Mouse (Mus musculus): ENCODE data around the gene 4921517D22Rik. TPM values are rescaled to one million over a fixed set of nuclear protein-coding genes. Genes with fewer than 3 reads are reported as not detected.

The 4921517D22Rik gene
- polyA plus RNA-seq (2017; shearing (Covaris generic)) = not detected

GRCm38 (mm10) chr13:59694008-59694407, at the start of gene 4921517D22Rik:
Gene 4921517D22Rik (minus strand): TSS chr13:59694108.

DNA sequence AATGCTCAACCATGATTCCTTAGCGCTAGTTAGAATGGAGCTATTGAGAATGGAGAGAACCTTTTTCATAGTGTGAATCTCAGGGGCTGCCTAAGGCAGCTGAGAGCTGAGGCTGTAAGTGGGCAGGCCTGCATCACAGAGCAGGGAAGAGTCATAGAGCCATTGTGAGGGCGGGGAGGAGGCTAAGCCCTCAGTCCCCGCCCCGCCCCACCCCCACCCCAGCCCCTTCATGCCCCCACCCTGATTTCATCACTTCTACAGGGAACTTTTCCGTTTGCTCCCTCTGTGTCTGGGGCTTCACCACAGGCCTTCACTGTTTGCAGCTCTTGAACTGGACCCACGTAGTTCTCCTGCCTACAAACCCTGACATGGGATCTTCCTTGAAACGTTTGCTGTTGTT, 37.7 kb upstream of the 4921517D22Rik start, which contains the start of gene Spata31d1d:
Gene Spata31d1d, minus strand, starts transcription at position 101 of the 400 bp plus-strand sequence.

DNA sequence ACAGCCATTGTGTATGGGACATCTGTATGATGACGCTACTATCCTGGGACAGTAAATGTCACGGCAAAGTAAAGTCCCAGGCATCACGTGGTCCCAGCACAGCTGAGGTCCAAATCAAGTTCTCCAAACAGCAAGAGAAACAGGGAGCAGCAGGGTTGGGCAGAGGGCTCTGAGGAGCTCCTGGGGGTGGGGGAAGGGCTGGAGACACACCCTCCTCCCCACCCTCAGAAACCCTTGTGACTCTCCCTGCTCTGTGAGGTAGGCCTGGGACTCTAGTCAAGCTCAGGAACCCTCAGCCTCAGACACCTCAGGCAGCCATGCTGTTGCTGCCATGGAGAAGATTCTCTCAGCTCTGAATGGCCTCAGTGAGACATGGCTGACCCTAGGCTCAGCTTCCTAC, 18.1 kb upstream of the 4921517D22Rik start, which contains the start of gene Spata31d1b:
Gene Spata31d1b, plus strand, starts transcription at position 301 of the 400 bp plus-strand sequence.

DNA sequence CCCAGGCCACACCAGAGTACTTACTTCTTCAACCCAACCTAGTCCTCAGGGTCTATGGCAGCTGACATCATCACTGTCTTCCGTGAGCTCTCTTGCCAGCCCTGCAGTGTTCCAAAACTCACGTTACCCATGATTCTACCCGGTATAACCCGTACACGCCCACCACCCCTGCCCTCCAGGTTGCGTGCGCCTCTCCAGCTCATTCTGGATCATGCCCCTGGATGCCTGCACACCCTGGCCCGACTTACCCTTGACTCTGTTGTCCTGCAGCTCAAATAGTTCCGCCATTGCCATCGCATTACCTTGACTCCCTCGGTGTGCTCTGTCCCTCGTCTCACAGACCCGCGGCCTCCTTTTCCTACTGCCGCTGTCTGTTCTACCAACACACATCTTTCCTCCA, 16.3 kb upstream of the 4921517D22Rik start, which contains the start of gene Spata31d1a:
Gene Spata31d1a, minus strand, starts transcription at position 101 of the 400 bp plus-strand sequence.

DNA sequence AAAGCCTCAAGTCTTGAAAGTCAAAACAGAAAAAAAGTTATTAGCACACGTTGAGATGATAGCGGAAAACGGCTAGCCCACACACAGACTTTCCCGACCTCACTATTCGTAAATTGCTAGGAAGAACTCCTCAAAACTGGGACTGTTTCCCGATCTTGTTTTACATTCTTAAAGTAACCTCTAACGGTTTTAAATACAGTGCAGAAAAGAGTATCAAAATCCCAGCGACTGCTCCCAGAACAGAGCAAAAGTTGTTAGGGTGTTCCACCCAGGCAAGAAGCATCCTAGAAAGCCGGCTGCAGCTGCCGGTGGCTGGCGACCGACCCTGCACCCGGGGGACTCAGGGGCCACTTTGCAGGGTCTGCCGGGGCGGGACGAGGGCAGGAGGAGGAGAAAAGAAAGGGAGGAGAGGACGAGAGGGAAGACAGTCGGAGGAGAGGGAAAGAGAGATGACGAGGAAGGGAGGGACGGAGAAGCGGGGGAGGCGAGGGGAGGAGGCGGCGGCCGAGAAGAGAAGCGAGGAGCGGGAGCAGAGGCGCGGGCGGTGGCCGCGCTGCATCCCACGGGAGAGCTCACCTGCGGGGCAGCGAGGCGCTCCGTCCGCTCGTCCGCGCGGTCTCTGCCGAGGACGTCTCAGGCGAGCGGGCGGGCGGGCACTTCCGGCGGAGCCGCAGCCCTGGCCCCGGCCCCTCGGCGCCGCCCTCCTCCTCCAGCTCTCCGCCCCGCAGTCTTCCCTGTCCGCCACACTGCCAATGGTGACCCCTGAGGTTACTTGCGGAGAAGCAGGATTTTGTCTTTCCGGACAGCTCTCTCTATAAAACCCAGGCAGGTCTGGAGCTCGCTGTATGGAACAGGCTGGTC, 18.5 kb downstream of the 4921517D22Rik start, which contains the start of gene Golm1:
Gene Golm1, minus strand, starts transcription at position 661 of the 861 bp plus-strand sequence.

Other genes with a start within 250 kb of the 4921517D22Rik start
- gene Agtpbp1, start 108.9 kb downstream of the 4921517D22Rik start, polyA plus RNA-seq (2017; shearing (Covaris generic)) = 16.6 TPM
- 39.5 TPM for gene Naa35, start 108.8 kb downstream of the 4921517D22Rik start, polyA plus RNA-seq (2017; shearing (Covaris generic))
- gene Golm1, start 18.3 kb downstream of the 4921517D22Rik start, polyA plus RNA-seq (2017; shearing (Covaris generic)) = 44.8 TPM
- 0.06 TPM for gene Spata31d1a, start 16.2 kb upstream of the 4921517D22Rik start, polyA plus RNA-seq (2017; shearing (Covaris generic))
- gene Spata31d1b, start 18.2 kb upstream of the 4921517D22Rik start, polyA plus RNA-seq (2017; shearing (Covaris generic)) = not detected
- gene Spata31d1d, start 37.6 kb upstream of the 4921517D22Rik start, polyA plus RNA-seq (2017; shearing (Covaris generic)) = not detected
- gene 1700014D04Rik, start 52.6 kb upstream of the 4921517D22Rik start, polyA plus RNA-seq (2017; shearing (Covaris generic)) = not detected
- gene Isca1, start 75.7 kb upstream of the 4921517D22Rik start, polyA plus RNA-seq (2017; shearing (Covaris generic)) = 163 TPM
- gene Gm49354, start 88.1 kb upstream of the 4921517D22Rik start, polyA plus RNA-seq (2017; shearing (Covaris generic)) = not detected
- 204 TPM for gene Tut7, start 129.0 kb upstream of the 4921517D22Rik start, polyA plus RNA-seq (2017; shearing (Covaris generic))